Mouse (Mus musculus): ENCODE results near the gene Ncapd2.

- TF ChIP-seq GATA1 (IDR thresholded peaks at IDR 0.05; ENCODE audit: borderline replicate concordance, low read length) (no peak), FLI1 (IDR thresholded peaks at IDR 0.05; ENCODE audit: low read length) (no peak)
These were observed 5.7 kb upstream of the Ncapd2 start for GRCm38 (mm10) chr6:125197166-125197565.

All from megakaryocyte, embryonic 14.5 days (primary cell).